Mouse (Mus musculus) heart, postnatal 10 days (tissue): ENCODE data around the gene Ppdpf. TPM values are rescaled to one million over a fixed set of nuclear protein-coding genes. Genes with fewer than 3 reads are reported as not detected.
A peak's percentile ranks its signal among the peaks of the same experiment; 100 is the strongest.

ENCODE experiments used
- DNase-seq, 2 experiments: peaks; one replicate each; pipeline ENCODE4 v3.0.0; 2021
- intact Hi-C: fragments of 180-260 bp; cut with DNase I; formaldehyde crosslinking; loops from one replicate; pipeline ENCODE4 v1.15.1; 2025
- total RNA-seq, 2 experiments: library from RNA; stranded (reverse); gene quantifications; 2 replicates each; pipeline ENCODE4 v1.2.3; 2021

Ppdpf gene
- 10 to 100 TPM; 60.7 to 62.1 TPM for total RNA-seq

DNA sequence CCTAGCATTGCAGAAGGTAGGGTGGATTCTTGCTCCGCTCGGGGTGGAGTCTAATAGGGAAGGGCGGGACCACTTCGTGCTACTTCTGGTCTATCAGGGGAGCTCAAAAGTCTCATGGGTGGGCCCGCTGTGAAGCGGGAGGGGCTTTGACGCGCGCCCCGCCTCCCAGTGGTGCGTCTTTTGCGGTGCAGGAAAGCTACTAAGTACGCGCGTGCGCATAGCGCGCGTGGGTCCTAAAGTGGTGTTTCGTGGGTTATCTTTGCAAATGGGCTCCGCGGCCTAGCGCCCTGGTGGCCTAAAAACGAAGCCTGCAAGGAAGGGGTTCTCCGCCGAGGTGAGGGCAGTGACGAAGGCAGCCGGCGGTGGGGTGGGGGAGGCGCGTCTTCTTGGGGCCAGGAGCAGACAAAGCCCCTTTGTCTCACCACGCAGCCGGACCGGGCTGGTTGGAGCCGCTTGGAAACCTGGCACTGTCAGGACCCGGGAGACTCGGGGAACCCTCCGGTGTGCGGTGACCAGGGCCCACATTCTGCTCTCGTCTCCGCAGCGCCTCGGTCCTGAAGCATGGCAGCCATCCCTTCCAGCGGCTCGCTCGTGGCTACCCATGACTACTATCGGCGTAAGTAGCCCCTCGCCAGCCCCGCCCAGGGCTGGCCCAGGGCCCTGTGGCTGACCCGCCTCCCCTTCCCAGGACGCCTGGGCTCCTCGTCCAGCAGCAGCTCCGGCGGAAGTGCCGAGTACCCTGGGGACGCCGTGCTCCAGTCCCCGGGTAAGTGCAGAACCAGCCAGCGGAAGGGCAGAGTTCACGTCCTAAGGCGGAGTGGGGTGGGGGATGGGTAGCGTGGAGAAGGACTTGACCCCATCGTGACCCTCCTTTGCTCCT, at the start of gene Ppdpf:
Gene Ppdpf (plus strand): TSS at position 127 of the 880 bp plus-strand sequence.
- intact Hi-C loops: loop anchor here (1.0 to 5.0 kb wide), 4 partner anchors 33 to 310 kb away; partner anchors contain the start of genes Fndc11, Helz2 and Tpd52l2
- peak; percentile 93 to 94 for DNase-seq

DNA sequence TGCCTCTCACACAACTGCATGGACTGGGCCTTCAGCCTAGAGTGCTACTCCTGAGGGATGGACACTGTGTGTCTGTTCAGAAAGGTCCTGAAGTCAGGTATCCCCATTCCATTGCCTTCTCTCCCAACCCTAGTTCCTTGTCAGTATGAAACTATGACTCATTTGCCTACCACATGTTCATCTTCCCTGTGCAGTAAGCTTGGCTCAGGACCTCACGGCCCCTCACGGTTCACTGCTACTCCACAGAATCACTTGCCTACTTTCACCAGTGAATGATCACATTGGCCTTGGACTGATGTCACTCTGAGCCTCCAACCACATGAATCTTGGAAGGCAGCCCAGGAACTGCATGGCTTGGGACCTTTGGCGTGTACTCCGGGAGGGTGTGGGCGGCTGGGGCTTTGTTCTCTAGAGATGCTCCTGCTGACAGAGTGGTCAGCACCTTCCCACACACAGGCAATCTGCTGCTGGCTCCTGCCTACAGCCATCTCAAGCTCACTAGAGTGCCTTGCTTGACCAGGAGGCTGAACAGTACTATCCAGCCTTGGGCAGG, 47.3 kb upstream of the Ppdpf start:
- intact Hi-C loops: no loop called here
- no peak for DNase-seq

DNA sequence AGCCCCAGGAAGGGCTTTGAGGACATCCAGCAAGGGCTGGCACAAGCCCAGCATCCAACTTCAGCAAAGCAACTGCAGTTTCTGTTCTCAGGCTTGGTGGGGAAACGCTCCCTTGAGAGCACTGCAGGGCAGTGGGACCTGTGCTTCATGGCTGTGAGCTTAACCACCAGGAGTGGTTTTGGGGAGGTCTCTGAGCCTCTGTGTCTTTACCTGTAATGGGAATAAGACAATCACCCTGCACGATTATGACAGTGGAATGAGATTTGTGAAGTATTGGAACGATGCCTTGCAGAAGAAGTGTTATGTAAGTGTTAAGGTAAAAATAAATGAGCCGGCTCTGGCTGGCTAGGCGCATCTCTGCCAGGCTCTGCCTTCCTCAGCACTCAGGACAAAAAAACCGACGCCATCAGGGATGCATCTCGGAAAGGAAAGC, 44.3 kb upstream of the Ppdpf start:
- no peak for DNase-seq

DNA sequence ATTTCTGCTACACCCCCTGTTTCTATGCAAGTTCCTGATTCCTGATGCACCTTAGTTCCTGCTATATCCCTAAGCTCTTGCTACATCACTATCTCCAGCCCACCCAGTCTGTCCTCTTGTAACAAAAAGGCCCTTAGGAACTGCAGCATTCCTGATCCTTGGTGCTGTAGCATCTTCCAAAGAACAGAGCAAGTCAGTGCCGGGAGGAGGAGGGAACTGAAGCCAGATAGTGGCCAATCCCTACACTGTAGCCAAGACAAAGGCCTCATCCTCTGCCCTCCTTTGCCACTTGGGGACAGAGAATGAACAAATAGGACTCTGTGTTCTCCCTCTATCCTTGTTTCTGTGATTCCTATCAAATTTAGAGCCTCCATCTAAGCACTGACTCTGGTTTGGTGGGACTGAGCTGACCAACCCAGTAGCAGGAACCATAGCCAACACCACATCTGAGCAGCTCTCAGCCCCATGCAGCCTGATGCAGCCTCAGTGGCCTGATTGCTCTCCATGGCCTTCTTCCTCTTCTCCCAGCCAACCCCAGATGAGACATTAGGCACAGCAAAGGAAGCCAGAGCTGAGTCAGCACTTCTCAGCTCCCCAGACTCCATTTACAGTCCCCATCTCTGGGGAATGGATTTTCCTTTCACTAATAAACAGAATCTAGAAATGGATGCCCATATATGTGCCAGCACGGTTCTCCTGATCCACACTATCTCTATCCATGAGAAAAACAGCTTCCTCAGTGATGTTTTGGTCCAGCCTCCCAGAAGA, 43.4 kb upstream of the Ppdpf start:
- intact Hi-C loops: no loop called here
- DNase-seq: no peak

More for the DNA sequence above, 44.3 kb upstream of the Ppdpf start:
- intact Hi-C loops: no loop called here

DNA sequence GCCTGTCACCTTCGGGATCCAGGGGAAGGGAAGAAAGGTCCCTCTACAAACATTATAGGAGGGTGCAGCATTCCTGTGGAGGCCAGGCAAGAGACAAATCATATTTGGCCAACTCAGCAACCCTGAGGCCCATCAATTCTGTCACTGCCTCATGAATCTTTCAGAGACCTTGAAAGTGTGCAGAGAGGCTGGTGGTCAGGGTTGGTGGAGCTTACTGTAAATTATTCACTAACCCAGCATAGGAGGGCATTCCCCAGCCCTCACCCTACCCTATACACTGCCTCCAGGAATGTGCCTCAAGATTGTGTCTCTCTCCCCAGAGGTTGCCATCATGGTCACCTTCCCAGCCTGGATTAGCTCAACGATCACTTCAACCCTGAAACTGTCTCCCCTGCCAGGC, 42.4 kb upstream of the Ppdpf start:
- intact Hi-C loops: no loop called here
- DNase-seq: no peak

DNA sequence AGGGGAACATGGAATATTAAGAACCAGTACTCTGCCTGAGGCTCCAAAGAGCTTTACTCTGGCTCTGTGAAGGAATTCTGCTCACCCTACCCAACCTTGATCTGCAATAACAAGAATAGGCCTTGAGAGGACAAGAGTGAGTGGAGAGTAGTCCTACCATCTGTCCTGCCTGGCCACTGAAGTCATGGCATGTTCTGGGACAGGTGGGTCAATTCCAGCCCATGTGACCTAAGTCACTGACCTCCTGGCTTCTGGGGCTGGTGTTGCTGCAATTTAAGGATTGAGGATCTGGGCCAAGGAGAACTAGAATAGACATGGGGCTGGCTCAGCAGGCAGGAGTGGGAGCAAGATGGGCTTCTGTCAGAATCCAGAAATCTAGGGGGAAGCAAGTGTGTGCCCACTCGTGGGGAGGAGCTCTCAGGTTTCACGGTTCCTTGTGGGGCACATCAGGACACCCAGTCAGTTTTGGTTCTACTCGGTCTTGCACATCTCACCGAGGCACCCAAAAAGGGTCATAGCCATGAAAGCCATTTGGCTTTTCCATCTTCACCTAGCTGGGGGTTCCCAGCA, 40.0 kb upstream of the Ppdpf start:
- no peak for DNase-seq
- intact Hi-C loops: no loop called here

DNA sequence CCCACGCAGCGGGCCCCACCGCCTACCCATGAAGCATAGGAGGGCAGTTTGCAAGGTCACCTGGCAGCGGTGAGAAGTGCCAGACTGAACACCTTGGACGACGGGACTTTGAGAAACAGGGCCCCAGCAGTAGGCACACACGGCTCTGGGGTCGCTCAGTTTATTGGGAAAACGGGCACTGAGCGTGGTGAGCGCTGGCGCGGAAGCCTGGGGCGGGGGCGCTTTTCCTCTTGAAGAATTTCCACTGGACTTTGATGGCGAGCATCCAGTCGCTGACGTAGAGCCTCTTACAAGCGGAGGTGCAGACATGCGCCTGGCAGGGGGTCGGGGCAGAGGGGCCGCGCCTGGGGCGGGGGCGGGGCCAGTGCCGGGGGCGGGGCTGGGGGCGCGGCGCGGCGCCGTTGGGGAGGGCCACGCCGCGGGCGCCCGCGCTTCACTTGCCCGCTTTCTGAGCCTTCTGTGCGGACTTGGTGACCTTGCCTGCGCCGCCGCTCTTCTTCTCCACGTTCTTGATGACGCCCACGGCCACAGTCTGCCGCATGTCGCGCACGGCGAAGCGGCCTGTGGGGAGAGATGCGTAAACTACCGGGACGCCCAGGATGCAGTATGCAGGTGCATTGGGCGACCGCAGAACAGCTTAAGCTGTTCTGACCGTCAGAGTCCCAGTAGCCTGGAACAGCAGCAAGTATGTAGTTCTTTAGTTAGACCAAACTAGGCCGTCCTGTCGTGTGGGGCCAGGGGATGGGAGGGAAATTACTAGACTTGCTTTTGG, 39.3 kb upstream of the Ppdpf start:
- peak; percentile 49 to 52 for DNase-seq
- intact Hi-C loops: no loop called here

DNA sequence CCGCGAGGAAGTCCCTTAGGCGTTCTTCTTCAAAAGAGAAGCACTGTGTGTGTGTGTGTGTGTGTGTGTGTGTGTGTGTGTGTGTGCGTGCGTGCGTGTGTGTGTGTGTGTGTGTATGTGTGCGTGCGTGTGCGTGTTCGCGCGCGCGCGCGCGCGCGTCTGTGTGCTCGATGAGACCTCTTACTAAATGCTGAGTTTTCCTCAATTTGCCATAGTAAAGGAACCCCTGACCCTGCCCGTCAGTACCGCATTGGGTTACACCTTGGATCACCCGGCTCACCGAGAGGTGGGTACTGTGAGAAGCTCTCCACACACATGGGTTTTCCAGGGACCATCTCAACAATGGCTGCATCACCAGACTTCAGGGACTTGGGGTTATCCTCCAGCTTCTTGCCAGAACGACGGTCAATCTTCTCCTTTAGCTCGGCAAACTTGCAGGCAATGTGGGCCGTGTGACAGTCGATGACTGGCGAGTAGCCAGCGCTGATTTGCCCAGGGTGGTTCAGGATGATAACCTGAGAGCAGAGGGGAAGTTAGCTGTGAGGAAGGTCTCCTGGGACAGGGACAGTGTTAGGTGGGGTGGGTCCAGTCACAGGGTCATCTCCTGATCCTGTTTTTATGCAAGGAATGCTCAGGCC, 38.6 kb upstream of the Ppdpf start:
- intact Hi-C loops: no loop called here
- no peak for DNase-seq

DNA sequence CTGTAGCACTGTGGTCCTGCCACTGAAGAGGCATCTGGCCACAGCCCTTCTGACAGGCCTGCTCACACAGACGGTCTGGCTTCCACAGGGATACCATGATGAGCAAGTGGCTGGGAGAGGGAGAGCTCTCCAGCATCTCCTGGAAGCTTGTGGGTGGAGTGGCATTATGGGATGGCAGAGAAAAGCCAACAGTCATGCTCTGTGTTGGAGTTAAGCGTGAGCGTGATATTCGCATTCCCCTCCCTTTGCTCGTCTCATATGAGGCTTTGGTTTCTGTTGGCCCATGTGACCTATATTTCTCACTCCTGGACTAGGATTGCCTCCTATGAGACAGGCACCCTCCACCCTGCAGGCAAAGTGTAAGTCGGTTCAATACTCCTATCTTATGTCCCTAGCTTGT, 36.8 kb upstream of the Ppdpf start:
- no peak for DNase-seq
- intact Hi-C loops: no loop called here

DNA sequence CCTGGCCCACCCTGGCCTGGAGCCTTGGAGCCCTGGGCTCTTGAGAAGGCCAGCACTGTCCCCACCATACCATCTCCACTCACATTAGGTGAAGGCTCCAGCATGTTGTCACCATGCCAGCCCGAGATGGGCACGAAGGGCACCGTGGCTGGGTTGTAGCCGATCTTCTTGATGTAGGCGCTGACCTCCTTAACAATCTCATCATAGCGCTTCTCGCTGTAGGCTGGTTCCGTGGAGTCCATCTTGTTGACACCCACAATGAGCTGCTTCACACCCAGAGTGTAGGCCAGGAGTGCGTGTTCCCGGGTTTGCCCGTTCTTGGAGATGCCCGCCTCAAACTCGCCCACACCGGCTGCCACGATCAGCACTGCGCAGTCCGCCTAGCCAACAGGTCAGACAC, 34.3 kb upstream of the Ppdpf start:
- intact Hi-C loops: no loop called here
- no peak for DNase-seq

DNA sequence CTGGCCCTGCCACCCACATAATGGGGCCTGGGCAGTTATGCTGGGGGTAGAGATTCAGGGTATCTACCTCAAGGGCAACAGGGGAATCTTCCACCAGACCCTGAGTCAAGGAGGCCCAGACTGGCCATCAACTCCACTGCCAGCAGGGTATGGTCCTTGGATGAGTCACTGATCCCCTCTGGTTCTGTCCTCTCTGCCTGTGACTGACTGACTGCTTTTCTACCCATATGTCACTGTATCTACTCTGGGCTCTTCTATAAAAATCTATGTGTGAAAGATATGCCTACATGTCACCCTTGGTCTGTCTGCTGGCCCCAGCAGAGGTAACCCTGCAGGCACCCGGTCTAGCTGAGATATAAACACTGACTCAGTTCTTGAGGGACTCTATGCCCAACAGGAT, 33.9 kb upstream of the Ppdpf start:
- DNase-seq: no peak
- intact Hi-C loops: no loop called here

DNA sequence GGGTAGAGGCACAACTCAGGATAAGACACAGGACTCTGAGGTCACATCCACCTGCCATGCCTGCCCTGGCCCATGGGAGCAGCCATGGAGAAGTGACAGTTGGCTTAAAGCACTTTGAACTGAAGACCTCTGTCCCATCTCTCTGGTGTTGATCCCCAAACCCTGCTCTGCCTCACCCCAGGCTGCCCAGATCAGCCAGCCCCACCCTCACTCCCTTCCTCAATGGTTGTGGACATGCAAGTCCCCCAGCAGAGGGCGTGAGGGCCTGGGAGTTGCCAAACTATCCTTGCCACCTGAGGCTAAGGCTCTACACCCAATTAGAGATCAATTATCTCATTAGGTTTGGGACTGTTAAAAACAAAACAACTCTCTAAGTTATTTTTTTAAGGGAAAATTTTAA, 33.2 kb upstream of the Ppdpf start:
- intact Hi-C loops: no loop called here
- DNase-seq: peak in 1 of 2 experiments; percentile 51

DNA sequence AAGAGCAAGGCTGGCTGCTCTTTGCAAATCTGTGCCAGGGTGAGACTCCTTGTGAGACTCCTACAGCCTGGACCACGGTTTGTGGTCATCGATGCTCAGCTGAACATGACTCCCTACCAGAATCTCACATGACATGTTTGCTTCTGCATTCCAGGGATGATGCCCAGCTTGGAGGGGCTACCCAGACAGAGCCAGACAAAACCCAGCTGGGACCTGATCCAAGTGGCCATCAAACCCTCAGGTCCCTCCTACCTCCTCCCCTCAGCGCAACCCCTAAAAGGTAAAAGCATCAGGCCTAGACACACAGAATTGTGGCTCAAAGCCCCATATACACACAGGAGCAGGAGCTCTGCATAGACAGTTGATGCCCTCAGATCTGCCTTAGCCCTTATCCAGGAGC, 32.7 kb upstream of the Ppdpf start:
- intact Hi-C loops: no loop called here
- no peak for DNase-seq

DNA sequence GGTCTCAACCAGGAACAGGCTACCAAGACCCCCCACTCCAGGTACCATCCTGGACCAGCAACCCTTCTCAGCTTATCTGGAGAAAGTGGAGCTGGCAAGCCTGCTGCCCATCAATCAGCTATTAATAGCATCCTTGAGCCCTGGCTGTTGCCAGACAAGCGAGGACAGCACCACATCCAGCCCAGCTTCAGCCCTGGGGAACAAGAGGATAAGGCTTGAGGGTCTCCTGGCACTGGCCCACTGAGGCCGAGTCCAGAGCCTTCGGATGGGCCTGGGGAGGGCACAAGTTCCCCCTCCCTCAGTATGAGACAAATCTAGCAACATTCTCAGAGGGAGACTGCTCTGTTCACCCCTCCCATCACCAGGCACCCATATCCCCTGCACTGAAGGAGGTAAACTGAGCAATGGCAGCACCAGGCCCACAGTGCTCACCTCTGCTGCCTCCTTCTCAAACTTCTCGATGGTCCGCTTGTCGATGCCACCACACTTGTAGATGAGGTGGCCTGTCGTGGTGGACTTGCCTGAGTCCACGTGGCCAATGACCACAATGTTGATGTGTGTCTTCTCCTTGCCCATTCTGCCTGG, 32.1 kb upstream of the Ppdpf start:
- DNase-seq: peak; percentile 55 to 58
- intact Hi-C loops: no loop called here

DNA sequence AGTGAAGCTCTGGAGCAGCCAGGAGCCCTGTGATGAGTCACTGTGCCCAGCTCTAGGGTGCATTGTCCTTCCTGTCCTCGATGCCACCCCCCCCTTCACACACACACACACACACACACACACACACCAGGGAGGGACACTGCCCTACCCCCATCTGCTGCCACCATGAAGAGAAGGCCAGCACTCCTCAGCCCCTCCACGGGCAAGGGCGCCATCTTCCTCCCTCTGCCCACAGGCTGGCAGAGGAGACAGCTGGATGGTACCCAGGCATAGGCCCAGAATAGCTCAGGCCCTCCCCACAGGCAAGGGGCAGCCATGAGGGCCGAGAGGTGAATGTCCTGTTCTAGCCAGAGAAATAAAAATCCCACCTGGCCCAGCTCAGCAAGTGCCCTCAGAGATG, 31.2 kb upstream of the Ppdpf start:
- intact Hi-C loops: no loop called here
- peak; percentile 62 to 72 for DNase-seq

DNA sequence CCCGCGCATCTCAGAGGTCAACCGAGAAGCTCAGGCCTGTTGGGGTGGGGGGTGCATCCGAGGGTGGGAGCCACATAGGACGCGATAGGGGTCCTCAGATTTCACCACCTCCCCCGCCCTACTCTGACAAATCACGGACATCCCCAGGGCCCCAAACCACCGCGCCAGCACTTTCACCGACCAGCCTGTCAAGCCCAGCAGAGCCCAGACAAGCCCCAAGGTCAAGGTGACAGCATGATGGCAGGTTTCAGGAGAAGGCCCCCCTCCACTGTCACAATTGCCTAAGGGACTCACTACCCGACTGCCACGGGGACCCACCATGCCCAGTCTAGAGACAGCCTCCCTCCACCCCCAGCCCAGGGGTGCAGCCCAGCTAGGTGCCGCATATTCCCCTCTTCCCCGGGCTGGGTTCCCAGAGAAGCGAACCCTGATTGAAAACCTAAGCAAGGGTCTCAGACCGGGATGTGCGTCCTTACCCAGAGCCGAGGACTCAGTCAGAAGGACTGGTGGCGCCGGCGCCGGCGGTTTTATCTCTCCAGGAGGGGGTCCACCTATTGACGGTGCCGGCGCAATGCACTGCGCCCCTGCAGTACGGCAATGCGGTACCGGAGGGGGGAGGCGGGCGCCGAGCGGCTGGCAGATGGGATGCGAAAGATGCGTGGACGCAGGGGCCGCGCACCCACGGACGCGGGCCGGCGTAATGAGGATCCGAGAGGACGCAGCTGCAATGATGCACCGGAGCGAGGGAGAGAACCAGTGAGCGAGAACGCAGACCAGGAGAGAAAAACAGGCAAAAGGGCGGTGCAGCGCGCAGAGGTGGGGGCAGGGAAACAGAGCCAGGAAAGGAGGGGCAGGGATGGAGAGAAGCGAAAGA, 30.6 kb upstream of the Ppdpf start, which contains the start of gene Eef1a2:
Gene Eef1a2 (minus strand): TSS at position 767 of the 874 bp plus-strand sequence.
- intact Hi-C loops: no loop called here
- peak; percentile 62 to 66 for DNase-seq

DNA sequence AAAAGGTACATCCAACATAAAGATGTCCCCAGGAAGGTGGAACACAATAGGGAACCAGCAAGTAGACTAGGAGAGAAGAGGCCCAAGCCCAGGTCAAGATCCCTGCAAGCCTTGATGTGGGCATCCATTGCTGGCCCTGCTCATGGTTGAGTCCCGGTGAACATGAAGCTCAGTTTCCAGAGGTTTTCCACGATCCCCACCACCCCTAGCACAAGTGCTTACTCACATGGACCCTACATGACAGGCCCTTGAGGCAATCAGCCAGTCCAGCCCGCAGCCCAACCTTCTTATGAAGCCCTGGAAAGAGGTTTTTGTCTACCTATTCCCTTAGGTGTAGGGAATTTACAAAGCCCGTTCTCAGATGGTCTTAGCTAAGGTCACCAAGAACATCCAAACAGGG, 29.9 kb upstream of the Ppdpf start:
- intact Hi-C loops: no loop called here
- DNase-seq: no peak

DNA sequence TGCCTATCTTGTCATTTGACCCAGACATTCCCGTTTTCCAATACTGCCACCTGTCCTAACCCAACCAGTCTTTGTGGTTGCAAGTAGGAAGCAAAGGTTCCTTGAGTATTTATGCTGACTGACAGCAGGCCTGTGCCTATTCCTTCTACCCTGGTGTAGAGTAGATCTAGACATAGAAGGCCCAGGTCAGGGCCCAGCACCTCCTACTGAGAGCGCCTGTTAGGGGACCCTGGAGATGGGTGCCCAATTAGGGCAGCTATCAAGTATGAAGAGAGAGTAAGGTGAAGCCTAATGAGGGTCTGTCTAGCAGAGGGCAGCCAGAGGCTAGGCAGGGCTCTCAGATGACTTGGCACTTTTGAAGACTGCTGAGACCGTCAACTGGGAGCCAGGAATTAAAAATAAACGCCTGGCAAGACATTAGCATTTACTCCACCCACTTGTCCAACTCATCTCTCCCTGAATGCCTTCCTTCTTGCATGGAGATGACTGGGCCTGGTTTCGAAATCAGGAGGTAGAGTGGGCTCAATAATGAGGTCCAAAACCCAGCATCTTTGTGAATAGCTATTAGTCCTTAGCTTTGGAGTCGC, 29.2 kb upstream of the Ppdpf start:
- intact Hi-C loops: no loop called here
- DNase-seq: peak; percentile 49 to 67
